Mouse (Mus musculus) liver, embryonic 14.5 days (tissue): ENCODE results near the gene Eif5a.

Experiments used
- CTCF ChIP-seq: IDR thresholded peaks from 2 replicates; pipeline ENCODE4 v1.5.1; 2016; ENCODE audit warnings: antibody characterized with exemption, low read depth, control low read depth
- EP300 ChIP-seq: IDR thresholded peaks from 2 replicates; pipeline ENCODE4 v1.6.1; 2016; ENCODE audit warnings: antibody characterized with exemption, low read depth

- TF ChIP-seq CTCF (no peak), EP300 (no peak)
These were observed 7.4 kb downstream of the Eif5a start for GRCm38 (mm10) chr11:69914372-69914764.
